Mouse (Mus musculus) left cerebral cortex, adult 9 months (tissue): ENCODE measurements around the gene Cers4.
A peak's percentile ranks its signal among the peaks of the same experiment; 100 is the strongest.

ENCODE experiments used
- DNase-seq, 2 experiments: peaks; one replicate each; pipeline ENCODE4 v3.0.0; 2022; ENCODE audit warnings: low spot score in 2 of 2

The Cers4 gene

DNA sequence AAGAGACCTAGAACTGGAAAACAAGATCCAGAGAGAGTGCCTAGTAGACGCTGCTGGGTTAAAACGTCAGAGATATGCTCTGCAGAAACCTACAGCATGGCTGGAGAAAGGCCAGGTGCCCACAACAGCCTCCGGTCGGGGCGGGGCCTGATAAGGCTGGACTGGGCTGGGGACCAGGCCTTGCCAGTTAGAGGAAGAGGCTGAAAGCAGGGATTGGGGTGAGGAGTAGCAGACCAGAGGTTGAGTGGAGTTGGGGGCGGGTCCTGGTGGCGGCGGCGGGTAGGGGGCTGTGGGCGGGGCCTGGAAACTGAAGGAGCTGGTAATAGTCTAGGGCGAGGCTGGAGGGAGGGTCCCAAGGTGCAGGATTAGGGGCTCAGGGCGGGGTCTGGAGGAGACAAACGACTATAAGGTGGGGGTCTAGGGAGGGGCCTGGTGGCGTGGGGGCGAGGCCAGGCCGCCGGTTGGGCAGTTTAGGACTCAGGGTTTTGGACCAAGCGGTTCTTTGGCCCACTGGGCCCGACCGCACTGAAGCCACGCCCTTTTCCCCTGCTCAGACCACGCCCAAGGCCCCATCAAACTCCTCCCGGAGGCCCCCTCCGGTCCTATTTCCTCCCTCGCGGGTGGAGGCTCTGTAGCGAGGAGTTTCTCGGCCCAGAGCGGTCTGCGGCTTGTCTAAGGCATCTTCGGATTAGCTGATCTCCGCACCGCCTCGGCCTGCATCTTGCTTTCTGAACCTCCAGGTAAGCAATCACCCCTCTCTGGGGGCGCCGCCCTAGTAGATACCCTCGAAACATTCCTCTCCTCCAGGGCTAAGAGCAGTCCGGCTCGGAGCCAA, at the start of gene Cers4:
Gene Cers4 (plus strand): TSS at position 176 of the 835 bp plus-strand sequence.
- peak; percentile 67 to 85 for DNase-seq

GRCm38 (mm10) chr8:4458165-4458564, 34.7 kb upstream of the Cers4 start:
- no peak for DNase-seq

DNA sequence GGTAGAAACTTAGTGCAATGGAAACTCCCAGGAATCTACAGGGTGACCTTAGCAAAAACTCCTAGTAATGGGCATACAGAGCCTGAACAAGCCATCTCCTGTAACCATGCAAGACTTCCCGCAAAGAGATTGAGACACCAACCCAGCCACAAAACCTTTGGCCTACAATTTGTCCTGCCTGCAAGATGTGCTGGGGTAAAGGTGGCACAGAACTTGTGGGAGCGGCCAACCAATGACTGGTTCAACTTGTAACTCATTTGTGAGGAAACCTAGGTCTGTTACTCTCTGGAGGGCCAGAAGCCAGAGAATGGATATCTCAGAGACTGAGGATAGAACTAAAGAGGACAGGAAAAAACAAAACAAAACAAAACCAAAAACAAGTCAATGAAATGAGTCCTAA, 29.8 kb upstream of the Cers4 start:
- DNase-seq: no peak

- DNase-seq: no peak
These were observed 18.2 kb upstream of the Cers4 start for GRCm38 (mm10) chr8:4474419-4475187.

GRCm38 (mm10) chr8:4481154-4481553, 11.7 kb upstream of the Cers4 start:
- DNase-seq: no peak

GRCm38 (mm10) chr8:4481586-4481985, 11.2 kb upstream of the Cers4 start:
- DNase-seq: no peak

DNA sequence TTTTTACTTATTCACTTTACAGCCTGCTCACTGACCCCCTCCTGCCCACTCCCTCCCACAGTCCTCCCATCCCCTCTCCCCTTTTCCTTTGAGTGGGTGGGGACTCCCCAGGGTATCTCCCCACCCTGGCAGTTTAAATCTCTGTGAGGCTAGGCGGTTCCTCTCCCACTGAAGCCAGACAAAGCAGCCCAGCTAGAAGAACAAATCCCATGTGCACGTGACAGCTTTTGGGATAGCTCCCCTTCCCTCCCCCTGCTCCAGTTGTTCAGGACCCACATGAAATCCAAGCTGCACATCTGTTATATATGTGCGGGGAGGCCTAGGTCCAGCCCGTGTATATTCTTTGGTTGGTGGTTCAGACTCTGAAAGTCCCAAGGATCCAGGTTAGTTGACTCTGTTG, 10.3 kb upstream of the Cers4 start:
- DNase-seq: no peak

GRCm38 (mm10) chr8:4483330-4483729, 9.5 kb upstream of the Cers4 start:
- peak in 1 of 2 experiments; percentile 10 for DNase-seq

- peak; percentile 14 to 76 for DNase-seq
These were observed 1.0 kb downstream of the Cers4 start for GRCm38 (mm10) chr8:4493686-4494440.

DNA sequence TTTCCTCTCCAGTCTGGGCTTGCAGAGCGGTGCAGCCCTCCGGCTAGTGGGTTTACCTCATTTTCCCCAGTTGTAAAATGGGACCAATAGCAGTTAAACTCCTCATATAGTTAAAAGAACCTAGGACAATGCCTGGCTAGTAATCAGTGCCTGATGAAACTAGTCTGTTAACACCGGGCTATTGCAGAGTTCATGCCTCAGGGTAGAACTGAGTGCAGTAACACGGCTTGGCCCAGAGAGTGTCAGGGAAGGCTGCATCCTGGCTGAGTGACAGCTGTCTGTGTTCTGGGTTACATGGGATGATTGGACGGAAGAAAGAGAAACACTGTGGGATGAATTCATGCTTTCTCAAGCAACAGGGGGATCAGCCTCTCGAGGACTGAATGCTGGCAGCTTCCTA, 3.1 kb downstream of the Cers4 start:
- DNase-seq: no peak

GRCm38 (mm10) chr8:4497610-4498009, 4.8 kb downstream of the Cers4 start:
- DNase-seq: no peak

DNA sequence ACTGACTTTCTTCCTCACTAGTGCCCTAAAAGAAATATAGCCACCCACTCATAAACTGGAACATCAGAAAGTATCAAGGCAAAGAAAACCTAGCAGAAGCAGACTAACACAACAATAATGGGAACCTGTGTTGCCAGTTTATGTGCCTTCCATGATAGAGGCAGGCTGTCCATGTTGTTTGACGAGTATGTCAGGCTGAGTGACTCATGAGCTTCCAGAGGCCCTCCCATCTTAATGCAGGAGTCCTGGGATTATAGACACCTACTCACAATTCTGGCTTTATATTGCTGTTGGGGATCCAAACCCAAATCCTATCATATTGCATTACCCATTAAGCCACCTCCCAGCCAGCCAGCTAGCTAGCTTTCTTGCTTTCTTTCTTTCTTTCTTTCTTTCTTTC, 12.5 kb downstream of the Cers4 start:
- DNase-seq: no peak

DNA sequence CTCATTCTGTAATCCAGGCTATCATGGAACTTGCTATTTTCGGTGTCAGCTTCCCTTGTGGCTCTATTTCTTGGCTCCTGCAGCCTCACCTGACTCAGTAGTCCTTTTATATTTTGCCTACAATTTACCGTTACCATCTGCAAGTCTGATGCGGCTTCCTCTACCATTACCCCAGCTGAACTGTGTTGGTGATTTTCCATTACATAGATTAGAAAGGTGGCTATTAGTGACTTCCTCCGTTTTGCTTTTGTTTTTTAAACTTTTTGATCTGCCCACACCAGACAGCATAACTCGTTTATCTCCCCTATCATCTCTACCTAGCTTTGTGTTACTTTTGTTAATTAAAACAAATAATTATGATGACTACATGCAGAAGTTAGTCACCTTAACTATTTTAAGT, 14.7 kb downstream of the Cers4 start:
- no peak for DNase-seq

GRCm38 (mm10) chr8:4510824-4511223, 18.0 kb downstream of the Cers4 start:
- no peak for DNase-seq

GRCm38 (mm10) chr8:4511429-4512115, 18.7 kb downstream of the Cers4 start:
- DNase-seq: no peak

DNA sequence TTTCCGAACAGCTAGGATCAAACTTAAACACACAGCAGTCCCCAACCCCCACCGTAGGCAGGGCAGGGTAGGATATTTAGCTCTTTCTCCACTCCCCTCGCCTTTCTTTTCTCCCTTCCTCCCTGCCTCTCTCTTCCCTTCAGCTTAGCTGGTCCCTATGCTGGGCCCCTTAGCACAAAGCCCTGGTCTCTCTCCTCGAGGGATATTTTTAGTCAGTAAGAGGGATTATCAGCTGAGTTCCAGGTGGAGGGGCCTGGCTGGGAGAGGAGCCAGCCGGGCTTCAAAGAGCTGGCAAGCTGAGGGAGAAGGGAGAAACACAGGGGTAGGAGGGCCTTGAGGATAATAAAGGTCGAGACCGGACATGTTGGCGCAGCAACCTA, 19.3 kb downstream of the Cers4 start:
- no peak for DNase-seq

DNA sequence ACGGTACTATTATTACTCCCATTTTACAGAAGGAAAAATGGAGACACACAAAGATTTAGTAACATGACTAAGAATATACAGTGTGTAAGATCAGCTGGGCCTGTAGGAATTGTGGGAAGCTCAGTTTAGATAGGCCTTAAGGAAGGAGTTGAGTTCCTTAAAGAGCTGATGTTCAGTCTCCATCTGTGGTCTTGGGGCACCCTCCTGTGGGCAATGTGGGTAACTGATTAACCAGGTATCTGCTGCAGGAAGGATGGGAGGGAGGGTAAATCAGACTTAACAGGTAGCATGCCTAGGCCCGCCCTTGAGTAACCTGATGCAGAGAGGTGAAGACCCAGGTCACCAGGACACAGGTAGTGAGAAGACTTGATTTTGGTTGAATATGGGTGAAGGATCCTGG, 23.3 kb downstream of the Cers4 start:
- DNase-seq: peak in 1 of 2 experiments; percentile 41

- no peak for DNase-seq
These were observed 28.6 kb downstream of the Cers4 start for GRCm38 (mm10) chr8:4521472-4521871.

DNA sequence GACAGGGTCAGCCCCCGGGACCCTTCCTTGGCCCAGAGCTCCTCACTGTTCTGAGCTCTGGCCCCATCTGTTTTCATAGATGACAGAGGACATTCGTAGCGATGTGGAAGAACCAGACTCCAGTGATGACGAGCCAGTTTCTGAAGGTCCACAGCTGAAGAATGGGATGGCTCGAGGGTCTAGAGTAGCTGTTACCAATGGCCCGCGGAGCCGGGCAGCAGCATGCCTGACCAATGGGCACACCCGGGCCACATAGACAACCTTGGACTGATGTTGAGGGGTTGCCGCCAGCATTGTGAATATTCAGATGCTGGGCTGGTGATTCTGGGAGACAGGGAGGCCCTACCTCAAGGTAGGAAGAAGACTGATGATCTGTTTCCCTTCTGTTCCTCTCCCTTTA, 30.7 kb downstream of the Cers4 start:
- no peak for DNase-seq
